Mouse (Mus musculus) liver, adult 2 months (tissue): ENCODE measurements around the gene Gatd1. TPM values are rescaled to one million over a fixed set of nuclear protein-coding genes. Genes with fewer than 3 reads are reported as not detected.
A peak's percentile ranks its signal among the peaks of the same experiment; 100 is the strongest.

Source experiments
- DNase-seq: peaks from one replicate; pipeline ENCODE4 v3.0.0-alpha.2; 2011; ENCODE audit warnings: low read depth, low spot score; ENCODE audit errors: extremely low read depth
- H3K27ac ChIP-seq: fragments of 200-500 bp; replicated peaks from 2 replicates; pipeline ENCODE4 v1.5.1; 2012; ENCODE audit warnings: low read depth, mild to moderate bottlenecking, control low read depth, inconsistent platforms, low read length; ENCODE audit not compliant: insufficient read depth
- H3K27me3 ChIP-seq: fragments of 200-500 bp; 2 replicates; pipeline ENCODE4 v1.6.1; 2012; ENCODE audit warnings: mild to moderate bottlenecking, moderate library complexity, low read length, inconsistent platforms; ENCODE audit not compliant: control insufficient read depth, insufficient read depth
- H3K36me3 ChIP-seq: fragments of 200-500 bp; 2 replicates; pipeline ENCODE4 v1.6.1; 2012; ENCODE audit warnings: low read length, inconsistent platforms; ENCODE audit not compliant: control insufficient read depth, insufficient read depth
- H3K4me1 ChIP-seq: fragments of 200-500 bp; 2 replicates; pipeline ENCODE4 v1.6.1; 2011; ENCODE audit warnings: low read length; ENCODE audit not compliant: control insufficient read depth, insufficient read depth
- H3K4me3 ChIP-seq: fragments of 200-500 bp; 2 replicates; pipeline ENCODE4 v1.5.1; 2011; ENCODE audit warnings: low read depth, mild to moderate bottlenecking, control low read depth, low read length, moderate library complexity; ENCODE audit not compliant: insufficient read depth
- H3K79me2 ChIP-seq: fragments of 200-500 bp; 2 replicates; pipeline ENCODE4 v1.6.1; 2012; ENCODE audit warnings: inconsistent platforms, mild to moderate bottlenecking, low read length, moderate library complexity; ENCODE audit not compliant: control insufficient read depth, insufficient read depth
- H3K9ac ChIP-seq: fragments of 200-500 bp; 2 replicates; pipeline ENCODE4 v1.6.1; 2012; ENCODE audit warnings: low read depth, mild to moderate bottlenecking, control low read depth, inconsistent platforms, low read length
- CTCF ChIP-seq: fragments of 200-500 bp; IDR thresholded peaks from 2 replicates; pipeline ENCODE4 v1.5.1; 2011; ENCODE audit warnings: low read depth, low read length, control low read depth
- POLR2A ChIP-seq: fragments of 200-500 bp; IDR thresholded peaks from 2 replicates; pipeline ENCODE4 v1.6.1; 2011; ENCODE audit warnings: low read length, control low read depth; ENCODE audit not compliant: insufficient read depth; ENCODE audit errors: extremely low read depth
- WGBS: fragments of 180-500 bp; shearing (Covaris S2); methylation state at CpG from one replicate; pipeline ENCODE4 v1.1.7; 2018; 5-methylcytosine and 5-hydroxymethylcytosine counted together
- polyA plus RNA-seq: library from polyadenylated mRNA; depleted of rRNA; stranded (reverse); fragments of >200 nt; gene quantifications from 2 replicates; pipeline ENCODE4 v1.2.3, GENCODE M21; 2012
- total RNA-seq: library from RNA; depleted of rRNA; stranded (reverse); fragments of >200 nt; gene quantifications from 2 replicates; pipeline ENCODE4 v1.2.3, GENCODE M21; 2014

Gene Gatd1
- total and polyA plus RNA-seq, 2 experiments, result 15.1 to 36.2 TPM

GRCm38 (mm10) chr7:141405466-141405865 is 8.5 kb downstream of the Gatd1 start:
- Histone ChIP-seq H3K4me1 (peaks cover 11% of the 10 kb centered on the region), H3K79me2 (no peaks in the 10 kb centered on the region), H3K27me3 (no peaks in the 10 kb centered on the region), H3K27ac (no peak overlapping the region), H3K36me3 (peaks cover 4% of the 10 kb centered on the region; the same call in 1 of the 2 replicates), H3K9ac (no peak overlapping the region), H3K4me3 (no peak overlapping the region)
- TF ChIP-seq POLR2A (no peak), CTCF (no peak)
- WGBS, result 83% methylated on average over 4 of the region's 4 CpGs
- no peak for DNase-seq

- Histone ChIP-seq H3K27me3 (no peaks in the 10 kb centered on the region), H3K36me3 (peaks cover 19% of the 10 kb centered on the region; the same call in 1 of the 2 replicates)
- WGBS, result 33% methylated on average over 5 of the region's 5 CpGs
These were observed 10.6 kb downstream of the Gatd1 start for GRCm38 (mm10) chr7:141403305-141403704.

DNA sequence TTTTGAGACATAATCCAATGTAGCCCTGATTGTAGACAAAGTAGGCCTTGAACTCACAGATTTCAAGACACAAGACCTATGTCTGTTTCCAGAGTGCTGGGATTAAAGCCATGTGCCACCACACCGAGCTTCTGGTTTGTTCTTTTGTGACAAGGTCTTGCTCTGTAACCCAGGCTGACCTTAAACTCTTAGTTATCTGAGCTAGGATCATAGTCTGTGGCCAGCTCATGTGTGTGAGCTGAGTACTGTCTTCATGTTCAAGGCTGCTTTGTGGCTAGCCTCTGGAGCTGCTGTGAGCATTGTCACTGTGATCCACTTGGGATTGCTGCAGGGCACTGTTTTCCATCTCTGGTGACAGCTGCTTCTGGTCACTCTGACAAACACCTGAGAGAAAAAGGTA is 18.6 kb downstream of the Gatd1 start:
- H3K9ac ChIP-seq, result no peak overlapping the region
- no peak overlapping the region for H3K4me3 ChIP-seq
- 50% methylated on average over 1 of the region's 1 CpGs for WGBS
- H3K4me1 ChIP-seq, result peaks cover 12% of the 10 kb centered on the region
- H3K27ac ChIP-seq, result no peak overlapping the region
- H3K79me2 ChIP-seq, result peaks cover 9% of the 10 kb centered on the region; the same call in 1 of the 2 replicates
- DNase-seq, result no peak
- peaks cover 27% of the 10 kb centered on the region; the same call in 1 of the 2 replicates for H3K36me3 ChIP-seq
- TF ChIP-seq POLR2A (no peak), CTCF (no peak)
- no peaks in the 10 kb centered on the region for H3K27me3 ChIP-seq

More at GRCm38 (mm10) chr7:141403305-141403704, 10.6 kb downstream of the Gatd1 start:
- DNase-seq, result peak; percentile 58
- TF ChIP-seq CTCF (peak; percentile 98), POLR2A (no peak)
- Histone ChIP-seq H3K27ac (no peak overlapping the region), H3K79me2 (no peaks in the 10 kb centered on the region), H3K9ac (no peak overlapping the region), H3K4me3 (no peak overlapping the region), H3K4me1 (no peaks in the 10 kb centered on the region)

GRCm38 (mm10) chr7:141394771-141395170 is 19.2 kb downstream of the Gatd1 start:
- H3K27ac ChIP-seq, result no peak overlapping the region
- H3K9ac ChIP-seq, result no peak overlapping the region
- H3K79me2 ChIP-seq, result peaks cover 9% of the 10 kb centered on the region; the same call in 1 of the 2 replicates
- H3K4me3 ChIP-seq, result no peak overlapping the region
- peaks cover 12% of the 10 kb centered on the region for H3K4me1 ChIP-seq
- H3K27me3 ChIP-seq, result no peaks in the 10 kb centered on the region
- 32% methylated on average over 6 of the region's 6 CpGs for WGBS
- peak; percentile 29 for DNase-seq
- H3K36me3 ChIP-seq, result peaks cover 23% of the 10 kb centered on the region; the same call in 1 of the 2 replicates
- no peak for TF ChIP-seq POLR2A
- TF ChIP-seq CTCF, result peak; percentile 86

DNA sequence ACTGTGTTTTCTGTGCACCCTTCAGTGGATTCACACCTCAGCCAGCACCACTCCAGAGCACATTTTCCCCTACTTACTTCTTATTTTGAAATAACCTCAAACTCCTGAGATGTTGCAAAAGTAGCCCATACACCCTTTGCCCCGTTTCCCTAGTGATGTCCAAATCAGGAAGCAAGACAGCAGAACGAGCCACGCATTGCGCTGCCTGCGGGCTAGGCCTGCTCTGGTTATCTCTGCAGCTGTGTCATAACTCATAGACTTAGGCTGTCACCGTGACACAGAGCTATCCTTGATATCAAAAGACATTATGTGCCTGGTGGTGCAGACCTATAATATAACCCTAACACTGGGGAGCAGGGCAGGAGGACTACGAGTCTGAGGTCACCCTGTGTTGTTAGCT is 19.8 kb downstream of the Gatd1 start:
- no peak overlapping the region for H3K4me3 ChIP-seq
- peaks cover 12% of the 10 kb centered on the region for H3K4me1 ChIP-seq
- peaks cover 9% of the 10 kb centered on the region; the same call in 1 of the 2 replicates for H3K79me2 ChIP-seq
- WGBS, result 32% methylated on average over 7 of the region's 7 CpGs
- H3K9ac ChIP-seq, result no peak overlapping the region
- H3K27ac ChIP-seq, result no peak overlapping the region
- no peak for TF ChIP-seq CTCF
- TF ChIP-seq POLR2A, result no peak
- no peaks in the 10 kb centered on the region for H3K27me3 ChIP-seq
- peak; percentile 63 for DNase-seq
- peaks cover 20% of the 10 kb centered on the region; the same call in 1 of the 2 replicates for H3K36me3 ChIP-seq

DNA sequence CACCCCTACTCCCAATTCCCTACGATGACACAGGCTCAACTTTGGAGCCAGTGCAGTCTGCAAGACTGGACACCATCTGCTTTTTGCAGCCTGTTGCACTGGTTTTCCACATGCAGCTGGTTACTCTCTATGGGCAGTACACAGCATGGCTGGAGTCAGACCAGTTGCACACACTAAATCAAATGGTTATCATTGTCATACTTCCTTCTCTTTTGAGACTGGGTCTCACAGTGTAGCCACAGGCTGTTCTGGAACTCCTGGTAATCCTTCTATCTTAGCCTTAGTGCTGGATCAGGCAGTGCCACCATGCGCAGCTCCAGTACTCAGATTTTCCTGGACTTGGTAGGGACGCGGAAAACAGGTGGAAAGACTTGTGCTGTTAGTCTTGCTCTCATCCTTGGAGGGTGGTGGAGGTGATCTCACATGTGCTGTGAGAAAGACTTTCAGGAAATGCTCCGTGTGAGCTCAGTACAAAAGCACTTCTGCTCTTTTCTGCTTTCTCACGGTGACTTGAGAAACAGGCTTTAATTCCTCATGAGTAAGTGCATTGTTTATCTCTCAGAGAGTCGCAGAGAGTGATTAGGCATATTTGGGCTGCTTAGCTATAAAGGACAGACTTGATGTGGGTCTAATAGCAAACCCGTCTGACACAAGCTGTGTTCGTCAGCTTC is 21.2 kb downstream of the Gatd1 start:
- WGBS, result 34% methylated on average over 9 of the region's 9 CpGs
- H3K27ac ChIP-seq, result peak overlapping the region; percentile 73
- peaks cover 8% of the 10 kb centered on the region; the same call in 1 of the 2 replicates for H3K36me3 ChIP-seq
- no peak for DNase-seq
- H3K79me2 ChIP-seq, result peaks cover 9% of the 10 kb centered on the region; the same call in 1 of the 2 replicates
- TF ChIP-seq CTCF, result no peak
- TF ChIP-seq POLR2A, result no peak
- H3K27me3 ChIP-seq, result no peaks in the 10 kb centered on the region
- H3K9ac ChIP-seq, result peak overlapping the region; percentile 77
- peak overlapping the region; percentile 80 for H3K4me3 ChIP-seq
- peaks cover 12% of the 10 kb centered on the region for H3K4me1 ChIP-seq
